Mouse (Mus musculus): ENCODE results near the gene Gpc6. TPM values are rescaled to one million over a fixed set of nuclear protein-coding genes. Genes with fewer than 3 reads are reported as not detected.
A peak's percentile ranks its signal among the peaks of the same experiment; 100 is the strongest.

Gene Gpc6
- polyA plus RNA-seq, 1 experiment from 2014 or later: 66.2 TPM

DNA sequence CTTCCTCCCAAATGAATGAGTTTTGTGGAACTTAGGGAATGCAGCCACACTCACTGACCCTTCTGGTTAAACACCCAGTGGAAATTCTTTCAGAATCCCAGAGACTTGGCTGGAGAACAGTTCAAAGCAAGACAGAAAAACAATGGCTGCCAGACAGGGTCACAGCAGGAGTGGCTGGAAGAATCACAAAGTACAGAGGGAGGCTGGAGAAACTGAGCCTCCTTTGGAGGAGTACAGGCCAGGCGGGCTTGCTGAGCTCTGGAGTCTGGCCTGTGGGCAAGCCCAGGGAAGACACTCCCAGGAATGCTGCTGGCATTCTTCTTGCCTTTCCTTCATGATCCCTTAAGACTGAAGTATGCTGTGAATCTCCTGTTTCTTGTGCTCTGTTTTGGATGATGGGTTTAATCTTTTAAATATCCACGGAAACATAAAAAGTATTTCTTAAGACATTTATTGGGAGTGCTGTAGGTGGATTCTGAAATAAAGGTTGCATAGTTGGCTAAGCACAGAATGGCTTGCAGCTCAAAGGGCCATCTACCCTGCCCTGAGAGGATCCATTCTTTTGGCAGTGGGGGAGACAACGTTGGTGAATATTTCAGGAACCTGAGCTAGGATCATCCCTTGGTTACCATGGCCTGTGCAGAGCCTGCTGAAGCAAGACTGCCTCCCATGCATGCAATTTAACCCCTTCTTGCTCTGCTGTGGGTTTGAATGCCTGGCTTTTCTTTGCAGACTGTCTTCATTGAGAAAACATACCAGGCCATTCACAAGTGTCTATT is 342.9 kb downstream of the Gpc6 start:
- Histone ChIP-seq H3K27me3 (no peaks in the 10 kb centered on the region), H3K4me1 (peaks cover 10% of the 10 kb centered on the region; the same call in 1 of the 2 replicates), H3K9ac (no peak overlapping the region), H3K27ac (peak overlapping the region; percentile 41), H3K9me3 (replicated peaks) (no peaks in the 10 kb centered on the region), H3K4me3 (replicated peaks) (no peak overlapping the region), H3K36me3 (no peaks in the 10 kb centered on the region), H3K4me2 (no peak overlapping the region)
- ATAC-seq (replicated peaks; ENCODE audit: low FRiP score): peak; percentile 89
- 34% methylated on average over 3 of the region's 3 CpGs for WGBS

DNA sequence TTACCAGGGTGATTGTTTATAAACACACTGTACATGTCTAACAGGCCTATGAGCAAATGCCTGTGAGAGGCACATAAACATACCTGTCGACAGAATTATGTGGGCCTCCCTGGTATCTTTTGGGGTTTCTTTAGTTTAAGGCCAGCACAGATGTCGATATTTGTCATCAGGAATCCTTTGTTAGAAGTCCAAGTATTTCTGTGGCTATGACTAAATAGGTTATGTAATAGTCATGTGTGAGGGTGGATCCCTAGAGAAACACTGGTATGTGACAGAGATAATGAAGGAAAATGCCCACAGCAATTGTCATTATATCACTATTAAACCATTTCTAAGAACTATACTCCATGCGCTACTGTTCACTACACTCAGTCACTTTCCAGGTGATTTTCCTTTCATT is 358.5 kb downstream of the Gpc6 start:
- H3K9me3 ChIP-seq (replicated peaks): 0 out of 2 replicates have a peak, but pooled peaks cover 2% of the 10 kb centered on the region
- no peak overlapping the region for H3K4me2 ChIP-seq
- no peak overlapping the region for H3K9ac ChIP-seq
- no peak for ATAC-seq (replicated peaks; ENCODE audit: low FRiP score)
- no peaks in the 10 kb centered on the region for H3K4me1 ChIP-seq
- H3K27ac ChIP-seq: no peak overlapping the region
- no peaks in the 10 kb centered on the region for H3K27me3 ChIP-seq
- peaks cover 14% of the 10 kb centered on the region for H3K36me3 ChIP-seq
- 96% methylated on average over 3 of the region's 3 CpGs for WGBS
- H3K4me3 ChIP-seq (replicated peaks): no peak overlapping the region

DNA sequence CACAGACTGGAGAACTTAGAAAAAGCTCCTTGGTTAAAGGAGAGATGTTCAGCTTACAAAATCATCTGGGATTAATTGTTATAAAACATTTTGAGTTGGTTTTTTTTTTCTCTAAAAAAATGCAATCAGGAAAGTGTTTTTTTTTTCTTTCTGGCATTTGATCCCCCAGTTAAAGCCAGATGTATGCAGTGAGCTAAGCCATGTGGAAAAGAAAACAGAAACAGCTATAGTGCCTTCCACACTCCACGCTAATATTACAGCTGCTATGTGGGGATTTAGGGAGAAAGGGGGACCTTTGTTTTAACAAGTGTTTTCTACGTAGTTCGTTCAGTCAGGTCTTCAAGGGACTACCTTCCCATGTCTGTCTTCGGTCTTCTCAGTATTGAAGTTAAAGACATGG is 368.6 kb downstream of the Gpc6 start:
- Histone ChIP-seq H3K27ac (no peak overlapping the region), H3K4me1 (no peaks in the 10 kb centered on the region), H3K9me3 (replicated peaks) (no peaks in the 10 kb centered on the region), H3K36me3 (no peaks in the 10 kb centered on the region), H3K4me3 (replicated peaks) (no peak overlapping the region), H3K4me2 (no peak overlapping the region), H3K9ac (no peak overlapping the region), H3K27me3 (no peaks in the 10 kb centered on the region)
- 66% methylated on average over 4 of the region's 4 CpGs for WGBS
- ATAC-seq (replicated peaks; ENCODE audit: low FRiP score): no peak

DNA sequence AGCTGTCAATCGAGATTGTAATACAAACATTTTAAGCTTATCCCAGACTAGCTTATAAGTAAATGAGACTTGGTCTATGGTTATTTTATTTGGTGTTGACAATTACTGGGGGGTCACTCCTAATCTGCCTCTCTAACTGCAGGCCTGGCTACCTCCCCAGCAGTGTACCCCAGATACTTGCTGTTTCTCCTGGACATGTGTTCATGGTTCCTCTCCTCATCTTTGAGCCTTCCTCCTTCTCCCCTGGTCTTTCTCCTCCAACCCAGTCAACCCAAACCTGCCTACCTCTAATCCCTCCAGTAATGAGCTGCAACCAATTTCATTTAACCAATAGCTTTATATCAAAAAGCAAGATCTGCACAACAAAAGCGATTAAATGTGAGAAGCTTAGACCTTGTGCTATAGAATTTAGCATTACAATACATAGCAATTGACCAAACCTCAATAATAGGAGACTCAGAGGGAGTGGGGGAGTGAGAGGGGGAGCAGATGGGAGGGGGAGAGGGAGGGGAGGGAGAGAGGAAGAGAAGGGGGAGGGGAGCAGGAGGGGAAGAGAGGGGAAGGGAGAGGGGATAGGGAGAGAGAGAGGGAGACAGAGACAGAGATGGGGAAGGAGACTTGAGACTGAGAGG is 371.2 kb downstream of the Gpc6 start:
- Histone ChIP-seq H3K27ac (no peak overlapping the region), H3K4me2 (no peak overlapping the region), H3K4me3 (replicated peaks) (no peak overlapping the region), H3K9ac (no peak overlapping the region), H3K27me3 (no peaks in the 10 kb centered on the region), H3K36me3 (no peaks in the 10 kb centered on the region), H3K4me1 (no peaks in the 10 kb centered on the region), H3K9me3 (replicated peaks) (no peaks in the 10 kb centered on the region)
- WGBS: 92% methylated on average over 2 of the region's 2 CpGs
- no peak for ATAC-seq (replicated peaks; ENCODE audit: low FRiP score)

- Histone ChIP-seq H3K27ac (no peak overlapping the region), H3K9ac (no peak overlapping the region), H3K4me1 (no peaks in the 10 kb centered on the region), H3K36me3 (no peaks in the 10 kb centered on the region), H3K4me3 (replicated peaks) (no peak overlapping the region), H3K9me3 (replicated peaks) (no peaks in the 10 kb centered on the region), H3K27me3 (no peaks in the 10 kb centered on the region), H3K4me2 (no peak overlapping the region)
- 87% methylated on average over 3 of the region's 3 CpGs for WGBS
- ATAC-seq (replicated peaks; ENCODE audit: low FRiP score): no peak
Measured at GRCm38 (mm10) chr14:117301019-117301418, 375.9 kb downstream of the Gpc6 start.

DNA sequence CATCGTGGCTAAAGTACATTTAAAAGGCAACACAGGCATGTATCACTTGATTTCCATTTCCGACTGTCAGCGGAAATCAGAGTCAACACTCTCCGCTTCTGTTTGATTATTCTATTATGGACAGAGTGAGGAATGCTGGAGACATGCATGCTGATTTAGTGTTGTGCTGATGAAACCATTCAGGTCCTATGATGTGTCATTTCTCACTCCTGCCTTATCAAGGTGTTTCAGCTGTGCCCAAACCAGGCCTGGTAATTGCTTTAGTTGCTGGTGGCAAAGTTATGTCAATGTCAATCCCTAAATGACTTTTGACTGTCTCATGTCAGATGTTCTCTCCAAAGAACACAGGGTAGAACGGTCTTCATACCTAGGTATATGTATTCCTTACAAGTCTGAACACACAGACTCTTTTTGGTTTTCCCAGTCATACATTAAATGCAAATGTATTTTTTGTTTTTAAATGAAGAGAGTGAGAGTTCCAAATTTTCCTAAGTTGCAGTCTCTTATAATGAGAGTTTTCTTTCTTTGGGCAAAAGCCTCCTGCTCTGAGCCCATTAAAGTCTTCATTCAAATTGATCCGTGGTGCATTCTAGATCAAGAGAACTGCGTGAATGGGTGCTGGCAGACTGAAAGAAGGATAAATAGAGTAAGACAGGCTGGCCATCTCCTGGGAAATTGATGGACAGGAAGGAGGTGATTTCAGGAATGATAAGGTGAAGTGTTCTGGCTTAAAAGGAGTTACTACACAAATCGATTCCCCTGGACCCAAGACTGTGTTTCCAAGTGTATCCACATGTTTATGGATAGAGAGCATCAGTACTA is 379.0 kb downstream of the Gpc6 start:
- H3K4me3 ChIP-seq (replicated peaks): no peak overlapping the region
- no peak overlapping the region for H3K4me2 ChIP-seq
- no peak overlapping the region for H3K27ac ChIP-seq
- WGBS: 82% methylated on average over 8 of the region's 8 CpGs
- H3K9ac ChIP-seq: no peak overlapping the region
- H3K4me1 ChIP-seq: no peaks in the 10 kb centered on the region
- no peaks in the 10 kb centered on the region for H3K27me3 ChIP-seq
- no peaks in the 10 kb centered on the region for H3K36me3 ChIP-seq
- no peaks in the 10 kb centered on the region for H3K9me3 ChIP-seq (replicated peaks)
- no peak for ATAC-seq (replicated peaks; ENCODE audit: low FRiP score)

DNA sequence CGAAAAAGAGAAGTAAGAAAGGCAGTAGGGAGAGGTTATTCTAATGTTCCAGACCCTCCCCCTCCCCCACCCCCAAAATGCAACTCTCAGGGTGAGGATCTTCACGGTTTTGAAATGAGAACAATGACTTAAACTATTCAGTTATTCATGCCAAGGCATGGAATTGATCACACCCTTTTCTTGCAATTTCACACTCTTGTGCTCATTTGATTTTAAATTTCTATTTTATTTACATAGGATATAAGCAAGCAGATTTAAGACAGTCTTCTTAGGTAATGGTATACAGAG is 379.6 kb downstream of the Gpc6 start:
- H3K27me3 ChIP-seq: no peaks in the 10 kb centered on the region
- H3K4me3 ChIP-seq (replicated peaks): no peak overlapping the region
- H3K36me3 ChIP-seq: no peaks in the 10 kb centered on the region
- H3K27ac ChIP-seq: no peak overlapping the region
- no peak for ATAC-seq (replicated peaks; ENCODE audit: low FRiP score)
- no peak overlapping the region for H3K4me2 ChIP-seq
- no peaks in the 10 kb centered on the region for H3K4me1 ChIP-seq
- WGBS: 83% methylated on average over 2 of the region's 2 CpGs
- no peaks in the 10 kb centered on the region for H3K9me3 ChIP-seq (replicated peaks)
- H3K9ac ChIP-seq: no peak overlapping the region

DNA sequence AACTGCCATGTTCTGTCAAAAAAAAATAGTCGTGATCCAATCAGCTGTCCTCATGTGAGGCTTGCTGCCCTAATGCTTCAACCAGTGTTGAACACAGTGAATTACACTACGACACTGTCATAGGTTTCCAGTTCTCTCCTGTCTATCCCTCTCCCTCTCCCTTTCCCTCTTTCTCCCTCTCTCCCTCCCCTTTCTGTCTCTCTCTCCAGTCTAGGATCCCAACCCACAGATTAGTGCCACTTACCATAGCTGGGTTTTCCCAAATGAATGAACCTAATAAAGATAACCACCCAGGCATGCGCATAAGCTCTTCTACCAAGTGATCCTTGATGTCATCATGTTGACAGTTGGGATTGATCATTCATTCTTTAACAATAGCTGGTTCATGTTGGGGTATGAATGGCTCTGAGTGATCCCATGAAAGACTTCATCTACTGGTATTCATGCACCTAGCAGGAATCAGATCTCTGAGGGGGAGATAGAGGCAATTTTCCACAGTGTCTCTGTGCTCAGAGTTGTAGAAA is 384.9 kb downstream of the Gpc6 start:
- Histone ChIP-seq H3K27ac (no peak overlapping the region), H3K9me3 (replicated peaks) (no peaks in the 10 kb centered on the region), H3K27me3 (no peaks in the 10 kb centered on the region), H3K9ac (no peak overlapping the region), H3K4me1 (no peaks in the 10 kb centered on the region), H3K4me3 (replicated peaks) (no peak overlapping the region), H3K4me2 (no peak overlapping the region), H3K36me3 (no peaks in the 10 kb centered on the region)
- WGBS: 88% methylated on average over 3 of the region's 3 CpGs
- no peak for ATAC-seq (replicated peaks; ENCODE audit: low FRiP score)

DNA sequence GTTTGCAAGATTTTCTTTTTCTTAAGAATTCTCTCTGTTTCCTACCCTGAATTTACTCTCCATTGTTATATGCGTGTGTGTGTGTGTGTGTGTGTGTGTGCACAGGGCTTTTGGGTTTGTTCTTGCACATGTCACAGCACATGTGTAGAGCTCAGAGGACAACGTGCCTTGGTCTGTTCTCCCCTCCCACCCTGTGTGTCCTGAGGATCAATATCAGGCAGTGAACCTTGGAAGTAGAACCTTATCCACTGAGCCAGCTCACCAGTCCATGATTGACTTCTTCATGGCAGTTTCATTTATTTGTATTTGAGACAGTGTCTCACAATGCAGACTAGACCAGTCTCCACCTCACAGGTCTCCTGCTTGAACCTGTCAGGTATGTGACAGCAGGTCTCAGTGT is 399.1 kb downstream of the Gpc6 start:
- H3K9me3 ChIP-seq (replicated peaks): no peaks in the 10 kb centered on the region
- H3K9ac ChIP-seq: no peak overlapping the region
- H3K27ac ChIP-seq: no peak overlapping the region
- no peaks in the 10 kb centered on the region for H3K36me3 ChIP-seq
- no peak overlapping the region for H3K4me3 ChIP-seq (replicated peaks)
- 71% methylated on average over 2 of the region's 2 CpGs for WGBS
- ATAC-seq (replicated peaks; ENCODE audit: low FRiP score): no peak
- no peak overlapping the region for H3K4me2 ChIP-seq
- no peaks in the 10 kb centered on the region for H3K27me3 ChIP-seq
- no peaks in the 10 kb centered on the region for H3K4me1 ChIP-seq

- Histone ChIP-seq H3K27ac (peak overlapping the region; percentile 20; the same call in 1 of the 2 replicates), H3K27me3 (no peaks in the 10 kb centered on the region), H3K36me3 (no peaks in the 10 kb centered on the region), H3K9ac (no peak overlapping the region), H3K4me1 (0 out of 2 replicates have a peak, but pooled peaks cover 9% of the 10 kb centered on the region), H3K4me3 (replicated peaks) (no peak overlapping the region), H3K4me2 (no peak overlapping the region), H3K9me3 (replicated peaks) (no peaks in the 10 kb centered on the region)
- ATAC-seq (replicated peaks; ENCODE audit: low FRiP score): peak; percentile 64
- 35% methylated on average over 1 of the region's 1 CpGs for WGBS
Measured at GRCm38 (mm10) chr14:117332256-117332655, 407.1 kb downstream of the Gpc6 start.

DNA sequence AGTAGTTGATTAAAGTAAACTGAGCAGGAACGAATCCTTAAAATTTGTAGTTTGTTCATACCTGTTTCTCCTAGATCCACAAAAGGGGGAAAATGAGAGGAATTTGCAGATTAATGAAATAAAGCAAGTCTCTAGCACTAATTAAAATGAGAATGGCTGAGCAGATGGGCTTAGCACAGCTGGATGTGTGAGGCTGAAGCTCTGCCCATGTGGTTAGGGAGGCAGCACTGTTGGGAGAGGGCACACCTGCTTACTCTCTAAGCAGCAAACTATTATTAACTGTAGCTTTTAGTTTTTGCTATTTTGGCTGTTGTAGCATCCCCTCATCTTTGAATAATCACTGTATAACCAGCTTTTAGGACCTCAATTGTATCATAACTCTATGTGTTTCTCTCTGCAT is 412.2 kb downstream of the Gpc6 start:
- Histone ChIP-seq H3K4me2 (no peak overlapping the region), H3K9me3 (replicated peaks) (no peaks in the 10 kb centered on the region), H3K27ac (no peak overlapping the region), H3K4me1 (no peaks in the 10 kb centered on the region), H3K36me3 (no peaks in the 10 kb centered on the region), H3K9ac (no peak overlapping the region), H3K27me3 (no peaks in the 10 kb centered on the region), H3K4me3 (replicated peaks) (no peak overlapping the region)
- 82% methylated on average over 1 of the region's 1 CpGs for WGBS
- ATAC-seq (replicated peaks; ENCODE audit: low FRiP score): no peak

GRCm38 (mm10) chr14:117340549-117340948 is 415.4 kb downstream of the Gpc6 start:
- 45% methylated on average over 4 of the region's 4 CpGs for WGBS
- H3K27me3 ChIP-seq: no peaks in the 10 kb centered on the region
- H3K4me2 ChIP-seq: no peak overlapping the region
- no peaks in the 10 kb centered on the region for H3K36me3 ChIP-seq
- no peaks in the 10 kb centered on the region for H3K9me3 ChIP-seq (replicated peaks)
- H3K4me3 ChIP-seq (replicated peaks): no peak overlapping the region
- H3K4me1 ChIP-seq: 0 out of 2 replicates have a peak, but pooled peaks cover 5% of the 10 kb centered on the region
- no peak overlapping the region for H3K9ac ChIP-seq
- H3K27ac ChIP-seq: no peak overlapping the region
- ATAC-seq (replicated peaks; ENCODE audit: low FRiP score): no peak
